Mouse (Mus musculus): ENCODE measurements around the gene Cep57l1.
A peak's percentile ranks its signal among the peaks of the same experiment; 100 is the strongest.
"Not testable (repeated sequence)": the region's sequence is repeated elsewhere in the genome, so short reads cannot be mapped to it uniquely, and the experiment has no call there.

The Cep57l1 gene

DNA sequence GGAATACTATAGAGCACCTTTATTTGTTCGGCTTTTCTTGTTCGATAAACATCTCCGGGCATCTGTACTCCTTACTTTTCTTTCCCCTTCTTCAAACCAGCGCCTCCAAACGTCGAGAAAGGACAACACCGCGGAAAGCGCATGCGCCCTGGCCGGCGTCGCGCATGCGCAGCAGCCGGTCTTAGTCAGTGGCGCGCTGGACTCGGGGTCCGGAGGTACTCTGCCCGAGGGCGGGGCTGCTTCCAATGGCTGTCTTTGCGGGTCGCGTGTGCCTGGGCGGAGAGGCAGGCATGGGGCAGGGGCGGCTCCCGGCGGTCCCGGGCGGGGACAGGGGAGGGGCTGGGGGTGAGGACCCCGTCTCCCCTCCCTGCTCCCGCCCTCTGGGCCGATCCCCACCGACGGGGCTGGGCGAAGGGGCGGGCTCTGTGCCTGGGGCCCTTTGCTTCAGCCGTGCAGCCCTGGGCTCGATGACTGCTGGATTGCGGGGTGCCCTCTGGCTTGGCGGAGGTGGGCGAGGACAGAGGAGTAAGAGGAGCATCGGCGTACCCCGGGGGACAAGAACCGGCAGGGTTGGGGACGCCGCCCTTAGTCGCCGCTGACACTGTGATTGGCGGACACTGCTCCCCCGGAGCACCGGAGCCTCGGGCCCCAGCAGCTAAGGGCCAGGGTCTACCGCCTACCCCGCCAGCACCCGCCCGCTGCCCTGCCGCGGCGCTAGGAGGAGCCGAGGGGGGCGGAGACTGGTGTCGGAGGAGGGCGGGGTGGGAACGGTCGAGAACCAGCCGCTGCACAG, at the start of gene Cep57l1, which contains the start of gene Sesn1:
TSS of gene Cep57l1 (minus strand) at position 101 of the 793 bp plus-strand sequence.
TSS of gene Sesn1 (plus strand) at position 165 of the 793 bp plus-strand sequence.
- peak; percentile 95 for DNase-seq (ENCODE audit: low spot score)

DNA sequence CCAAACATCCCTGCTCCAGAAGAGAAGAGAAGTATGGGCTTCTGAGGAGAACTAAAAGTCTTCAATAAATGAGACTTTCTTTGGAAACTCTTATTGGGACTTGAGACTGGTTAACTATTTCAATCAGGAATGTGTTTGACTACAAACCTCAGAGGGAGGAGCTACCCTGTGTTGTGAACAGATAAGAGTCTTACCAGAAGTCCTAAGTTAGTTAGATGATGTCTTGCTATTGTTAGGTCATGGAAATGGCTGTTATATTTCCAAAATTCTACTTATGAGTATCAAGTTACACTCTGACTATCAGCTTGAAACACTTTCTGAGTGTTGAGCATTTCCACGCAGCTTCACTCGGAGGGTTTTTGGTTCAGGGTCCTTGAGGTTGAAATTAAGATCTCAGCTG, 39.0 kb upstream of the Cep57l1 start:
- no peak for DNase-seq (ENCODE audit: low spot score)

DNA sequence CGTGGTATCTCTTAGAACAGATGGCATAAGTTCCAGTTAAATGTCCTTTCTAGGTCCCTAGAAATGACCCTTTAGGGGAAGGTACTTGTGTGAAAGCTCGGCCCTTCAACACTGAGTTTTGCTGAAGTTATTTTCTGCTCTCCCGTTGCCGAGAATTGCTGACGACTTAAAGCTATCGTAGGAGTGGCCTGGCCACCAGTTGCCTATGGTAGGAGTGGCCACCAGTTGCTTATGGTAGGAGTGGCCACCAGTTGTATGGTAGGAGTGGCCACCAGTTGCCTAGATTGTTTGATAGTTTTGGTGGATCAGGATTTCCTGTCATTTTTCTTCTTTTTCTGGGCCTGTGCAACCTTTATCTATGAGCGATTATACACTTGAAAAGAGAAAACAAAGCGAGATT, 38.1 kb upstream of the Cep57l1 start:
- DNase-seq (ENCODE audit: low spot score) = no peak

DNA sequence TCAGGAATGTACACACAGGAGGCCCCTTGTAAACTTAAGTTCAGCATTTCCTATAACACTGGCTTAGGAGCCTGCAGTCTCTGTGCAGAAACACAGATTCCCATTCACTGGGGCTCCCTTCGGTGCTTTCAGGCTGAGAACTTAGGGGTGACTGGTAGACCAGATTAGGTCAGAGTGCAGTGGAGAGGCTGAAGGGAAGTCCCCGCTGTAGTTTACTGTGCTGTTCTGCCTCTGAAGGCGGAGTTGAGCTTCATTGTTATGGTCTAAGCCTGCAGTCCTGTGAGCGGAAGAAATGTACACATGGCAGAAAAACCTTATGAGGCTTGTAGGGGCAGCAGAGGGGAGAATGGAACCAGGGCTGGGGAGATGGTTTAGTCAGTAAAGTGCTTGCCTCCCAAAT, 29.2 kb upstream of the Cep57l1 start:
- DNase-seq (ENCODE audit: low spot score) = no peak

DNA sequence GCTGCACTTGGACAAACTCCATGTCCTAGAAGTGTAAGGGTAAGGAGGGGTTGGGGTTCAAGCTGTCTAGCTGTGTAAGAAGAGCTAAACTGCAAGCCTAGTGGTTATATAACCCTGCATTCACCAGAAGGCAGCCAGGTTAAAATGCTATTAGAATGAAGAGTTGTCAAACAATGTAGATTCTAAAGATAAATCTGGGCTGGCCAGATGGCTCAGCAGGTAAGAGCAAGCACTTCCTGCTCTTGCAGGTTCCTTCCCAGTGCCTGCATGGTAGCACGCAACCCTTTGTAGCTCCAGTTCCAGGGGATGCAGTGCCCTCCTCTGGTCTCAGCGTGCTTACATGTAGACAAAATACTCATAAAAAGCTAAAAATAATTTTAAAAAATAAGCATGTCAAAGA, 24.5 kb upstream of the Cep57l1 start:
- DNase-seq (ENCODE audit: low spot score) = no peak

DNA sequence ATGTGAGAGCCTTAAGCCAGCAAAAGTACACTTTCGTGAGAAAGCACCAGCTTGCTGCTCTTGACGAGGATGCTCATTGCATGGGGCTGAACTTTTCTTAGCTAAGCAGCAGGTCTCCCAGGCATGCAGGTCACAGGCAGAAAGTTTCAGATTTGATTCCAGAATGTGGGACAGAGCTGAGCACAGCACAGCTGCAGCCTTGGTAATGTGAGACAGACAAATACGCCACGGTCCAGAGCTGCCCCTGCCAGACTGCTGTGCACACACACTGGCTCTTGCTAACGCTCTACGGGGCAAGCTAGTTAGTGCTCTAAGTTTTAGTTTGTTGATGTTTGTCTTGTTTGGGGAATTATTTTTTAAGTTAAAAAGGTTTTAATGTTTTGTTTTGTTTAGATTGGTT, 22.5 kb upstream of the Cep57l1 start:
- peak; percentile 42 for DNase-seq (ENCODE audit: low spot score)

DNA sequence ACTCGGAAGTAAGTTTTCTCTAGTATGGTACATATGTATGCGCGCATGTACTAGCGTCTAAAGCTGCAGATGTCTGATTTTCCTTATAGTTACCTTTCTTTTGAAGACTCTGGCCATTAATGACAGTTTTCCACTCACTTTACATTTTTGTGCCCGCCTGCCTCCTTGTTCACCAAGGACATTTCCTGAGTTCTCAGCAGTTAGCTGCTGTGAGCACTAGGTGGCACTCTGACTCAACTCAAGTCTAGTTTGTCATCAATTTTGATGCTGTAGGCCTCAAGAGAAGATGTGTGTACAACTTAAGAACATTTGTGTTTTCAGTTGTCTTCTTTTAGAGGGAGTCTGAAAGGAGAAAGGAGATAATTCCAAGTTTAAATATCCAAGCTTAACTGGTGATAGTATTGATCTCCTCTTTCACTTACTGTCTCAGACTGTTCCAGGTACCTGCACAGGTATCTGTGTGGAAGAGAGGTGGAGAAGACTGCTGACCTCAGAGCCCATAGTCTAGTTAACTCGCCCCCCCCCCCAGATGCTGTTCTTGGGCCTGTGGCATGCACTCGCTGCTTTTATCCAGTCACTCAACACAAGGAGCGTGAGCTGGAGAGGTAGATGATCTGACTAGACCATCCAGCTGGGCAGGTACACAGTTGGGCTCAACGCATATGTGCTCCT, 21.3 kb upstream of the Cep57l1 start:
- peak; percentile 83 for DNase-seq (ENCODE audit: low spot score)

DNA sequence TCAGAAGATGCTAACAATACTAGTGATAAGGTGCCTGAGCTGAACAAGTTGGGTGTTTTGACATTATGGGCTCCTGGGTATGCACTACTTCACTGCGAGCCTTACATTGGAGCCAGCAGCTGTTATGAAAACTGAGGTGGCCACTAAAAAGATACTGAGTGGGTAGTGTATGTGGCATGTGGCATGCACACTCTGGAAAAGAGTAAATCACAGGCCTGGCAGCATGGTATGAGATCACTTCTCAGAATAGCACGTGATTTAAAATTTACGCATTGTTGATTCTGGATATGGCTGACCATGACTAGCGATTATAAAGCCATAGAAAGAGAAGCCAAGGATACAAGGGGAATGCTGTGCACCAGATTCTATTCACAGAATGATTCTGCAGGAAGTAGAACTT, 20.8 kb upstream of the Cep57l1 start:
- no peak for DNase-seq (ENCODE audit: low spot score)

DNA sequence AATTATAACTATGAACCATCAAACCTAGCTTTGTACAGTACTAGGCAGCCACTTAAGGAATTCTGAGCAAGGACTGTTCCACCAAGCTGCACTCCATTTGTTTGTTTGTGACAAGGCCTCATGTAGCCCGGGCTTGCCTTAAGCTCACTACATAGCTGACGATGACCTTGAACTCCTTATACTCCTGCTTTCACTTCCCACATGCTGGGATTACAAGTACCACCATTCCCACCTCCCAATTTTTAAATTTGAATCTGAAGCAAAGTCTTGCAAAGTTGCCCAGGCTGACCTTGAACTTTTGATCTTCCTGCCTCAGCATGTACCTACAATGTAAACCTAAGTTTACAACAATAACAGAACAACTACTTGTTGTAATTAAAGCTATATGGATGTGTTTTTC, 20.3 kb upstream of the Cep57l1 start:
- DNase-seq (ENCODE audit: low spot score) = no peak

DNA sequence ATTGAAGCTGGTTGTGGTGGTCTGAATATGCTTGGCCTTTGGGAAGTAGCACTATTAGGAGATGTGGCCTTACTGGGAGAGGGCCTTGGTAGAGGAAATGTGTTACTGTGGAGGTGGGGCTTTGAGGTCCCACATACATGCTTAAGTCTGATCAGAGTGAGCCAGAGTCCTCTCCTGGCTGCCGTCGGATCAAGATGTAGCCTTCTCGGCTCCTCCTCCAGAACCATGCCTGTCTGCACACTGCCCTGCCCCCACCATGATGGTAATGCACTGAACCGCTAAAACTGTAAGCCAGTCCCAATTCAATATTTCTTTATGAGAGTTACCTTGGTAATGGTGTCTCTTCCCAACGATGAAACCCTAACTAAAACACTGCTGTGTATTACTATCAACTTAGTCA, 19.5 kb upstream of the Cep57l1 start:
- DNase-seq (ENCODE audit: low spot score) = no peak

DNA sequence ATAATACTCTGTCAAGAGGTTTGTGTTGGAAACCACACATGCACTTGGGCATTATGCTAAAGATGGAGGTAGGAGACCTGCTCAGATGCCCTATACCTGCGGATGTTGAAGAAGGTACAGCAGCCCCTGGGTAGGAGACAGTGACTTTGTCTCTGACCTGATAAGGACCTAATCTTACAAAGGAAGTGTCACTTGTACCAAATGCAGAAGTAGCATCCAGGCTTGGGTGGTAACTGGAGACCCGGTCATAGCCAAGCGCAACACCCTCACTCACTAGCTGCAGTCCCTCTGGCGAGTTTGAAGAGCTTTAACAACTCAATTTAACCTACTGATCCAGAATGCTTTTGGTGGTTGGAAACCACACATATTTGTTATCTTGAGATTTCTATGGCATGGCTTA, 18.1 kb upstream of the Cep57l1 start:
- DNase-seq (ENCODE audit: low spot score) = no peak

DNA sequence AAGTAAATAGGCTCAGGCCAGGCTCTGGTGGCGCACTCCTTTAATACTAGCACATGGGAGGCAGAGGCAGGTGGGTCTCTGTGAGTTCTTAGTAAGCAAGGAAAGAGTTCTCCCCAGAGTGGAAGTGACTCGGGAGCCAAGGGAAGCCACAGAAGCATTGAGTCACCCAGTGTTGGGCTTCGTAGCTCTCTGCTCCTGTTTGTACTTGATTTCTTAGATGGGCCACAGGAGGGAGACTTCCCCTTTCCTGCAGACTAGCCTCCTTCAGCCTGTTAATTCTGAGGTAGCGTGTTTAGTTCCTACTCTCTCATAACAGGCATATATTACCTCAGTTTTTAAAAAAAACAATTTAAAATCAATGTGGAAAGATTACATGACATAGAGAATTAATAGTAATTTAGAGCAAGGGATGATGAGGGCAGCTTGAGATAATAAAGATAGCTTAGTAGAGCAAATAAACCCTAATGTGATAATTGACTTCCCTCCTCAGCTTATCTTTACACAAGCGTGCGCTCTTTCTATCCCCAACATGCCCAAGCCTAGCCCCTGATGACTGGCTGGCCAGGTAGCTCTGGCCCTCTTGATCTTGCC, 16.9 kb upstream of the Cep57l1 start:
- DNase-seq (ENCODE audit: low spot score) = no peak

DNA sequence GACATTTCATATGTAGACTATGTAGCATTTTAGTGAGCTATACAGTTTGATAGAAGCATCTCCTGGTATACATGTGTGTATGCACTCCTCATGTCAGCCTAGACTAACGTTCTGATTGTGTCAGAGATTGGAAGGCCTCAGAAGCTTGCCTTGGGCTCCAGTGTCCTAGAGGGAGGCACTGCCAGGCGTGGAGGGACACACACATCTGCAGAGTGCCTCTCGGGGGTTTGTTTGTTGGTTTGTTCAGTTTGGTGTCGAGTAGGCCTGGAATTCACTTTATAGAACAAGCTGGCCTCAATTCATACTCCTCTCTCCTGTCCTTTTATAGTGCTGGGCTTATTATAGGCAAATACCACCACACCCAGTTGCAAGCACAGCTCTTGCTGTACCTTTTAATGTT, 16.3 kb upstream of the Cep57l1 start:
- DNase-seq (ENCODE audit: low spot score) = no peak

DNA sequence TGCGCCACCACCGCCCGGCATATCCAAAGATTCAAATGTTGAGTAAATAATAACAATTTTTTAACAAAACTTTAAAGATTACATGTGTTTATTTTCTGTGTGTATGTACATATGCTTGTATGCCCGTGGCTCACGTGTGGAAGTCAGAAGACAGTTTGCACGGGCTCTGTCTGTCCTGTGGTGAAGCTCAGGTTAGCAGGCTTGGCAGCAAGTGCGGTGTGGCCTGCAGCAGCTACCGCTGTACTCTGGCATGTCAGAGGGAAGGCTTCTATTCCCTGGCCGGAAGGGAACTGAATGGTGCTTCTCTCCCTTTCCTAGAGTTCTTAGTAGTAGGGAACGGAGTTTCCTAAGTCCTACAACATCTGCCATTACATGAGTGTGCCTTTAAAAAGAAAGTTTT, 15.4 kb upstream of the Cep57l1 start:
- DNase-seq (ENCODE audit: low spot score) = no peak

DNA sequence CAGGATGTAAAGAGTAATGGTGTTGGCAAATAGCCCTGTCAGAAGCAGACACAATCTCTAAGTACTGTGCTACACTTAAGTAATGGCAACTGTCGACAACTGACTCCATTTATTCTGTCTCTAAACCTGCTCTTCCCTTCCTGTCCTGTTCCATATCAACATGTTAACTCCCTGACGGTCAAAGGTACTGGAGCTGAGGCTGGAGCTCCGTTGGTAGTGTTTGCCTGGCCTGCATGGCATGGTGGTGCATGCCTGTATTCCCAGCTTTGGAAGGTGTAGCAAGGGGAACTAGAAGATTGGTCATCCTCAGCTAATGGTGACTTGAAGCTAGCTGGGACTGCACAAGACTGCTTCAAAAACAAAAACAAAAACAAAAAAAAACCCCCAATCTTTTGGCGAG, 14.2 kb upstream of the Cep57l1 start:
- DNase-seq (ENCODE audit: low spot score) = no peak

DNA sequence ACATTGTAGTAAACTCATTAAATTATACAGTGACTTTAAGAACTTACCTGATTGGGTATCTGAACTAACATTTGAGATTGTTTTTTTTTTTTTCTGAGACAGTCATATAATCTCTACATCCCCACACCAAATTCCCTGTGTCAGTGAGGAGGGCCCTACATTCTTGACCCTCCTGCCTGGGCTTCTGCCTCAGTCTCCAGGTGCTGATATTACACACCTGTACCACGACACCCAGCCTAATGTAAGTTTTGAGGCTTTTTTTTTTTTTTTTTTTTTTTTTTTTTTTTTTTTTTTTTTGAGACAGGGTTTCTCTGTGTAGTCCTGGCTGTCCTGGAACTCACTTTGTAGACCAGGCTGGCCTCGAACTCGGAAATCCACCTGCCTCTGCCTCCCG, 13.6 kb upstream of the Cep57l1 start:
- not testable (repeated sequence) for DNase-seq (ENCODE audit: low spot score)

DNA sequence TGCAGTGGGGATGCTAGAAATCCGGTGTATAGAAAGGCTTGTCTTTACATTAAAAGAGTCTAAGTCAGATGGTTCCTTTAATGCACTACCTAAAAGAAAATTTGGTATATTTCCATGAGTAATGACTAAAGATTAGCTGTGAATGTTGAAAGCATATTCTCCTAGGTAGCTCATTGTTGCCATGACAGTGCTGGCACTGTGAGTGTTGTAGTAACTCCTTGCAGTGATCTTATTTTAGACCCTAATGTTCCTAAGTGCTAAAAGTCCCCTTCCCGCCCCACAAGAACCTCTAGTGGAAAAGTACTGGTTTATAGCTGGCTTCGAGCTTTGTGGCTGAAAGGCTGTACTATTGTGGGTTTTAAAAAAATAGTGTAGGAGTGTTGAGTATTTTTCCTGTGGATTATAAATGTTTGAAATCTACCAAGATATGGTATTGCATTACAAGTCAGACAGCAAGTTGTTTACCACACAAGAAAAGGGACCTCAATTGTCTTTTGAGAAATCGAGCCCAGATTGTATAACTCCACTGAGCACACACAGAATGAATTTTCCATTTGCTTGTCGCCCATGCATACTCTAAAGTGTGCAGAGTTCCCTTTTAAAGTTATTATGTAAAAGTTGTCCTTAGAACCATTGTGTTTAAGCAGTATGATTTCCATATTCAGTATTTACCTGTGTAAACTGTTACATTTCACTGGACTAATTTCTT, 13.1 kb upstream of the Cep57l1 start:
- no peak for DNase-seq (ENCODE audit: low spot score)

DNA sequence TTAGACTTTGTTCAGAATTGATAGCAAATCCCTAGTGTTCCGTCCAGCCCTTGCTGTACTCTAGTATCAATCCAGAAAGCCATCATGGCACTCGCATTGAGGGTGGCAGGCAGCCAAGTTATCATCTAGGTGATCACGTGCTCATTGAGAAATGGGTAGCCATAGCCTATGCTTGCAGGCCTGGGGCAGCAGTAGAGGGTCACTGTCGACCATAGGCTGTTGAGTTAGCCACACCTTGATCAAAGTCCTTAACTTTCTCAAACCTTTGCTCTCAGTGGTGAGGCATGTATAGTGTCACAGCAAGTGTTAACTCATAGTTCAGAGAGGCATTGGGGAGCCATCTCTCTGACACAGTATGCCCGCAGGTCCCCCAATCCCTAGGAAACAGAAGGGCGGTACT, 11.5 kb upstream of the Cep57l1 start:
- DNase-seq (ENCODE audit: low spot score) = no peak

DNA sequence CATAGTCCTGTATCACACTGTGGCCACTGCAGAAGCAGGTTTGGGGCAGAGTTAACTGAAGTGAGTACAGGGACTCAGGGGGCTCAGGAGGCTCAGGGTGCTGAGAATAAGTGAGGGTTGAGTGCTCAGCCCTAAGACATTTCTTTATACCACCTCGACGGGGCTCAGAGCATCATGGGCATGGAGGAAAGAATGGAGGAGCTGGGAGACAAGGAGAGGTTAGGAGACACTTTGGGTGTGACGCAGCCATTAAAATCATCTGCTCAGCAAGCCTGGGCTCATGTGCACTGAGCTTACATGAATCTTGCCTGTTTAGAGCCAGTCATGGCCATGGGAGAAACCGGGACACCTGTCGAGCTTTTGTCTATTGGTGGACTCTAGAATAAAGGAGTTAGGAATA, 10.7 kb upstream of the Cep57l1 start:
- DNase-seq (ENCODE audit: low spot score) = no peak

DNA sequence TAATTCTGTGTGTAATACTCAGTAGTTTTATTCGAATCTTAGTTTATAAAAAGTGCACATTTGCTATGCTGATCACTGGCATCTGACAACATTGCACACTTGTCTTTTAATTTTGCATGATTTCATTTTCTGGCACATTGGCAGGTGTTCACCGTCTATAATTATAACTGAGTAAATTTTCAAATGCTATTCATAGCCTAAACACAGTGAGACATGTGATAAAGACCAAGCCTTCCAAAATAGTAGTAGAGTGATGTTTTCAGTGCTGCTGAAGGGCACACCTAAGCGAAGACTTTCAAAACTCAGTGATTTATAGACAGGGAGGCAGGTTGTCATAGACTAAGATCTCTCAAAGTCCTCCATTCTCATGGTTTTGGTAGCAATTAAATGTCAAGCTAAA, 9.6 kb upstream of the Cep57l1 start:
- no peak for DNase-seq (ENCODE audit: low spot score)

DNA sequence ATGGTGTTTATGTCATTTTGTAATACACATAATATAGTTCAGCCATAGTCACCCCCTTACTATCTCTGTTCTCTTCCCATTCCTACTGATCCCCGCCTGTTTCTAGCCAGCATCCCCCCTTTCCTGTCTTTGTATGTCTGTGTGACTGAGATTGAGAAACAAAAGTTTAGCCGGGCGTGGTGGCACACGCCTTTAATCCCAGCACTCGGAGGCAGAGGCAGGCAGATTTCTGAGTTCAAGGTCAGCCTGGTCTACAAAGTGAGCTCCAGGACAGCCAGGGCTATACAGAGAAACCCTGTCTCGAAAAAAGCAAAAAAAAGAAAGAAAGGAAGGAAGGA, 9.0 kb upstream of the Cep57l1 start:
- not testable (repeated sequence) for DNase-seq (ENCODE audit: low spot score)

DNA sequence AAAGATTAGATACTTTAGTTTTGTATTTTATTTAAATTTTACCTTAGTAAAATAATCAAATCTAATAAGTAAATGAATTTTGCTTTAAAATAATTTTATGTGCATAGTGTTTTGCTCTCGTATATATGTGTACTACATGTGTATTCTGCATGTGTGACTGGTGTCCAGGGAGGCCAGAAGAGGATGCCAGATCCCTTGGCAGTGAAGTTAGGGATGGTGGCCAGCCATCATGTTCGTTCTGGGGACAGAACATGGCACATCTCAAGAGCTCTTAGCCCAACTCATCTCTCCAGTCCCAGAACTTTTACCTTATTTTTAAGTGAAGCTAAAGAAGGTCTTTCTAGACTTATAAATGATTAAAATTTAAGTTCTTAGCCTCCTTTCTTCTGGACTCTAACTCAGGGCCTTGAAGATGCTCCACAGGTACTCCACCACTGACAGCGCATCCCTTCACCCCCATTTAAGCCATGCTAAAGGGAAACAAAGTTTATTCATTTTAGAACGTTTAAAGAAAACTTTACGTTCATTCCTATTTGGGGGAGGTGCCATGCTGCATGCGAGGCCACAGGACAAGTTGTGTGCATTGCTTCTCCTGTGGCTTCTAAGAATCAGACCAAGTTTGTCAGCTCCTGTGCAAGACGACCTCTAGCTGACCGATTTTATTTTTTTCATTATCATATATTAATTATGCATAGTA, 8.5 kb upstream of the Cep57l1 start:
- no peak for DNase-seq (ENCODE audit: low spot score)

Data from embryo, embryonic 10 days (tissue).